Mouse (Mus musculus) midbrain, embryonic 15.5 days (tissue): ENCODE data around the gene Ssbp4. TPM values are rescaled to one million over a fixed set of nuclear protein-coding genes. Genes with fewer than 3 reads are reported as not detected.
"Not testable (repeated sequence)": the region's sequence is repeated elsewhere in the genome, so short reads cannot be mapped to it uniquely, and the experiment has no call there.

Experiments used
- ATAC-seq: fragments of 200-750 bp; cut with Nextera tagmentation; replicated peaks from 2 replicates; pipeline ENCODE4 v1.8.0; 2017; ENCODE audit warnings: moderate TSS enrichment
- H3K27ac ChIP-seq: fragments of 300-500 bp; sonication (generic); 2 replicates; pipeline ENCODE4 v1.5.1; 2015; ENCODE audit warnings: mild to moderate bottlenecking, inconsistent platforms
- H3K27me3 ChIP-seq: fragments of 300-500 bp; sonication (generic); replicated peaks from 2 replicates; pipeline ENCODE4 v1.6.1; 2015; ENCODE audit warnings: inconsistent platforms
- H3K36me3 ChIP-seq: fragments of 300-500 bp; sonication (generic); replicated peaks from 2 replicates; pipeline ENCODE4 v1.6.1; 2015; ENCODE audit warnings: inconsistent platforms
- H3K4me1 ChIP-seq: fragments of 300-500 bp; sonication (generic); 2 replicates; pipeline ENCODE4 v1.6.1; 2015; ENCODE audit warnings: inconsistent platforms
- H3K4me2 ChIP-seq: fragments of 300-500 bp; sonication (generic); 2 replicates; pipeline ENCODE4 v1.6.1; 2015; ENCODE audit warnings: inconsistent platforms, mild to moderate bottlenecking, moderate library complexity
- H3K4me3 ChIP-seq: fragments of 300-500 bp; sonication (generic); 2 replicates; pipeline ENCODE4 v1.5.1; 2015; ENCODE audit warnings: mild to moderate bottlenecking, inconsistent platforms
- H3K9ac ChIP-seq: fragments of 300-500 bp; sonication (generic); 2 replicates; pipeline ENCODE4 v1.6.1; 2015; ENCODE audit warnings: mild to moderate bottlenecking, inconsistent platforms
- H3K9me3 ChIP-seq: fragments of 300-500 bp; sonication (generic); 2 replicates; pipeline ENCODE4 v1.6.1; 2016; ENCODE audit warnings: inconsistent platforms
- WGBS: fragments of 180-500 bp; shearing (Covaris S2); methylation state at CpG from one replicate; pipeline ENCODE4 v1.1.7; 2015; ENCODE audit warnings: mixed read lengths; 5-methylcytosine and 5-hydroxymethylcytosine counted together
- polyA plus RNA-seq: library from polyadenylated mRNA; unstranded; fragments of >200 nt; fragmentation: Nextera tagmentation; extraction: Ambion mirVana; gene quantifications from 2 replicates; pipeline ENCODE4 v1.2.1, GENCODE M21; 2015

Ssbp4 gene
- polyA plus RNA-seq, 1 experiment from 2014 or later, result 175 TPM

- peak; percentile 31 for ATAC-seq
- peaks cover 4% of the 10 kb centered on the region; the same call in 1 of the 2 replicates for H3K36me3 ChIP-seq
- 11% methylated on average over 82 of the region's 82 CpGs for WGBS
- peak overlapping the region; percentile 58 for H3K9ac ChIP-seq
- H3K4me2 ChIP-seq, result peak overlapping the region; percentile 91
- no peaks in the 10 kb centered on the region for H3K27me3 ChIP-seq
- H3K4me3 ChIP-seq, result peak overlapping the region; percentile 61
- H3K27ac ChIP-seq, result peak overlapping the region; percentile 75
- no peaks in the 10 kb centered on the region for H3K9me3 ChIP-seq
- H3K4me1 ChIP-seq, result peaks cover 51% of the 10 kb centered on the region
Observed at GRCm38 (mm10) chr8:70594621-70595564, 13.8 kb downstream of the Ssbp4 start.

GRCm38 (mm10) chr8:70593961-70594609 lies 14.6 kb downstream of the Ssbp4 start, which contains the start of gene Isyna1:
TSS of gene Isyna1 (plus strand) at chr8:70594373.
- peaks cover 43% of the 10 kb centered on the region for H3K4me1 ChIP-seq
- under 1% methylated on average over 38 of the region's 40 CpGs for WGBS
- peak; percentile 85 for ATAC-seq

GRCm38 (mm10) chr8:70593173-70593572 lies 15.5 kb downstream of the Ssbp4 start:
- 48% methylated on average over 8 of the region's 8 CpGs for WGBS
- no peak for ATAC-seq
- H3K4me1 ChIP-seq, result peaks cover 34% of the 10 kb centered on the region
- peak overlapping the region; percentile 91 for H3K4me2 ChIP-seq
- H3K27ac ChIP-seq, result peak overlapping the region; percentile 75; the same call in 1 of the 2 replicates
- H3K9ac ChIP-seq, result no peak overlapping the region
- H3K36me3 ChIP-seq, result peaks cover 12% of the 10 kb centered on the region; the same call in 1 of the 2 replicates
- no peaks in the 10 kb centered on the region for H3K9me3 ChIP-seq
- H3K27me3 ChIP-seq, result no peaks in the 10 kb centered on the region
- H3K4me3 ChIP-seq, result no peak overlapping the region

More at GRCm38 (mm10) chr8:70593961-70594609, 14.6 kb downstream of the Ssbp4 start, which contains the start of gene Isyna1:
- Histone ChIP-seq H3K27ac (peak within 1 kb of the TSS; percentile 75), H3K27me3 (no peaks in the 10 kb centered on the region), H3K36me3 (peaks cover 6% of the 10 kb centered on the region; the same call in 1 of the 2 replicates), H3K9ac (peak within 1 kb of the TSS; percentile 58), H3K9me3 (no peaks in the 10 kb centered on the region), H3K4me2 (peak within 1 kb of the TSS; percentile 91), H3K4me3 (peak within 1 kb of the TSS; percentile 61)

GRCm38 (mm10) chr8:70591569-70591968 lies 17.1 kb downstream of the Ssbp4 start:
- Histone ChIP-seq H3K4me2 (no peak overlapping the region), H3K9me3 (no peaks in the 10 kb centered on the region), H3K27ac (no peak overlapping the region), H3K36me3 (peaks cover 23% of the 10 kb centered on the region; the same call in 1 of the 2 replicates), H3K9ac (no peak overlapping the region), H3K4me3 (no peak overlapping the region), H3K4me1 (peaks cover 19% of the 10 kb centered on the region), H3K27me3 (no peaks in the 10 kb centered on the region)
- no peak for ATAC-seq
- 90% methylated on average over 12 of the region's 12 CpGs for WGBS

- not testable (repeated sequence) for H3K4me1 ChIP-seq, ATAC-seq, H3K27me3 ChIP-seq, H3K4me2 ChIP-seq, H3K27ac ChIP-seq, H3K9ac ChIP-seq, H3K9me3 ChIP-seq, H3K4me3 ChIP-seq
- peaks cover 42% of the 10 kb centered on the region; the same call in 1 of the 2 replicates for H3K36me3 ChIP-seq
- 97% methylated on average over 4 of the region's 4 CpGs for WGBS
Observed at GRCm38 (mm10) chr8:70587955-70588354, 20.7 kb downstream of the Ssbp4 start.

DNA sequence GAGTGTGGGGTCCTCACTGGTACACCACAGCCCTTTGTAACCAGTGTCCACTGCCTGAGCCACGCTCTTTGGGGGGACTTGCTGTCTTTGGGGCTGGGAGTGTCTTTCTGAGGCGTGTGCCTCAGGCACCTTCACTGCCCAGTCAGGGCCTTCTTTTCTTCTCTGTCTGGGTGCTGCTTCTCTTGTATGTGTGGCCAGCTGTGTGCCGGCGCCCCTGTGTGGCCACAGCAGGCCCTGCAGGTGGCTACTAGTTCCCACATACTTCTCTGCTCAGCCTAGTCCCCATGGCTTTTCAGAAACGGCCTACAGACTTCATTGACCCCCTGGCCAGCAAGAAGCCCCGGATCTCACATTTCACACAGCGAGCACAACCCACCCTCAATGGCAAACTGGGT lies 23.4 kb downstream of the Ssbp4 start:
- no peaks in the 10 kb centered on the region for H3K27me3 ChIP-seq
- H3K36me3 ChIP-seq, result peaks cover 56% of the 10 kb centered on the region
- 0 out of 2 replicates have a peak overlapping the region, but pooled peaks have one; percentile 6 for H3K27ac ChIP-seq
- peak; percentile 50 for ATAC-seq
- no peaks in the 10 kb centered on the region for H3K9me3 ChIP-seq
- no peaks in the 10 kb centered on the region for H3K4me1 ChIP-seq
- H3K4me2 ChIP-seq, result no peak overlapping the region
- H3K9ac ChIP-seq, result no peak overlapping the region
- 34% methylated on average over 7 of the region's 7 CpGs for WGBS
- H3K4me3 ChIP-seq, result no peak overlapping the region

DNA sequence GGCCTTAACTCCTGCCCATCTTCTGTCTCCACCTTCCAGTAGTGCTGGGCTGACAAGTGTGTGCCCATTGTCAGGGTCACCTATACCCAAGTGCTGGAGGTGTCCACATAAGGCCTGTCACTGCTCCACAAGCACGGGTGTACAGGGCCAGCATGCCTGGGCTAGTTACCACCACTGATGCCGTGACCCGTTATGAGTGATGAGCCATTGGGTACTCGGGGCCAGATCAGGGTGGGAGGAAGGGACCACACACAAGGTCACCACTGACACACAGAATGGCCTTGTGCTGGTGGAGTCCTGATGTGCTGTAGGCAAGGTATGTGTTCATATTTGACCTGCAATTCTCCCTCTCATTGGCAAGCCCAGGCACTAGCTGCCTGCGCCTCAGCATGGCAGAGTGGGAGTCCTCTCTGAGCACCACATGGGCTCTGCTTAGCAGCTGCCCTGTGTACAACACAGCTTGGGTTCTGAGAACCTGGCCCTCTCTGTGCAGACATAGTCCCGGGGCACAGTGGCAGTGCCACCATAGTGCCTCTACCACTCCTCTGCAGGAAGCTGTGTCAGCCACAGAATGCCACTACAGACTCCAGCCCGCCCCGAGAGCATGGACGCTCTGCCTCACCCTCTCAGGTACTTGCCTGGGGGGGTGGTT lies 23.9 kb downstream of the Ssbp4 start:
- no peak overlapping the region for H3K4me3 ChIP-seq
- H3K36me3 ChIP-seq, result peaks cover 59% of the 10 kb centered on the region
- H3K4me2 ChIP-seq, result no peak overlapping the region
- H3K27ac ChIP-seq, result 0 out of 2 replicates have a peak overlapping the region, but pooled peaks have one; percentile 6
- H3K9ac ChIP-seq, result no peak overlapping the region
- no peaks in the 10 kb centered on the region for H3K4me1 ChIP-seq
- H3K9me3 ChIP-seq, result no peaks in the 10 kb centered on the region
- no peaks in the 10 kb centered on the region for H3K27me3 ChIP-seq
- ATAC-seq, result 0 out of 2 replicates have a peak, but pooled peaks have one; percentile 22
- WGBS, result 90% methylated on average over 9 of the region's 9 CpGs

- Histone ChIP-seq H3K4me1 (no peaks in the 10 kb centered on the region), H3K36me3 (peaks cover 53% of the 10 kb centered on the region), H3K4me3 (no peak overlapping the region), H3K9ac (no peak overlapping the region), H3K4me2 (no peak overlapping the region), H3K9me3 (no peaks in the 10 kb centered on the region), H3K27ac (no peak overlapping the region), H3K27me3 (no peaks in the 10 kb centered on the region)
- ATAC-seq, result no peak
- 89% methylated on average over 18 of the region's 18 CpGs for WGBS
Observed at GRCm38 (mm10) chr8:70583476-70584387, 24.9 kb downstream of the Ssbp4 start.

- H3K9ac ChIP-seq, result no peak overlapping the region
- no peaks in the 10 kb centered on the region for H3K27me3 ChIP-seq
Observed at GRCm38 (mm10) chr8:70577207-70577606, 31.5 kb downstream of the Ssbp4 start.

GRCm38 (mm10) chr8:70574915-70575314 lies 33.8 kb downstream of the Ssbp4 start:
- Histone ChIP-seq H3K36me3 (0 out of 2 replicates have a peak, but pooled peaks cover under 1% of the 10 kb centered on the region), H3K9me3 (no peaks in the 10 kb centered on the region), H3K27ac (no peak overlapping the region), H3K4me1 (peaks cover 5% of the 10 kb centered on the region; the same call in 1 of the 2 replicates), H3K27me3 (no peaks in the 10 kb centered on the region), H3K4me2 (no peak overlapping the region), H3K4me3 (no peak overlapping the region), H3K9ac (no peak overlapping the region)
- ATAC-seq, result no peak
- 84% methylated on average over 4 of the region's 4 CpGs for WGBS

More at GRCm38 (mm10) chr8:70577207-70577606, 31.5 kb downstream of the Ssbp4 start:
- WGBS, result 96% methylated on average over 3 of the region's 3 CpGs
- Histone ChIP-seq H3K27ac (no peak overlapping the region), H3K4me1 (no peaks in the 10 kb centered on the region), H3K9me3 (no peaks in the 10 kb centered on the region), H3K4me3 (no peak overlapping the region), H3K4me2 (no peak overlapping the region), H3K36me3 (peaks cover 16% of the 10 kb centered on the region)
- no peak for ATAC-seq

GRCm38 (mm10) chr8:70574302-70574701 lies 34.4 kb downstream of the Ssbp4 start:
- H3K27me3 ChIP-seq, result no peaks in the 10 kb centered on the region
- ATAC-seq, result no peak
- no peak overlapping the region for H3K27ac ChIP-seq
- H3K4me2 ChIP-seq, result no peak overlapping the region
- H3K9ac ChIP-seq, result no peak overlapping the region
- no peak overlapping the region for H3K4me3 ChIP-seq
- H3K36me3 ChIP-seq, result no peaks in the 10 kb centered on the region
- no peaks in the 10 kb centered on the region for H3K9me3 ChIP-seq
- peaks cover 5% of the 10 kb centered on the region; the same call in 1 of the 2 replicates for H3K4me1 ChIP-seq
